ENCODE assay signal across 27 mouse cellular contexts in the genomic region with DNA sequence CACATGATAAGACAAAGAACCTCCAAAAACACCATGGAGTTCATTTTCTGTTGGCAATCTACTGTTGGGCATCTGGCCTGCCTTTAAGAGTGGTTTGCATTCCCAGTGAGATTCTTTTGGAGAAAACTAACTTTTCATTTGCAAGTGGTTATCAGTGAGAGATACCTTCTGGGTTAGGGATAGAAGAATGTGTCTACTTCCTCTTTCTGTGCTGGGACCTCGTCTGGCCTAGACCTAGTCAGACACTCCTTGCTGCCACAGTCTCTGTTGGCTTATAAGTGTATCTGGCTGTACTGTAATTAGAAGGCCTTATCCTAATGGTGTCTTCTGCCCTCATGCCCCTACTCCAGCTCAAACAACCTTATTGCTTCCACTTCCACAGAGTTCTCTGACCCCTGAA.
A peak's percentile ranks its signal among the peaks of the same experiment; 100 is the strongest.
DNase-seq lines count a peak whose midpoint lies in the region; ATAC-seq and TF ChIP-seq lines count a peak whose summit lies in the region.
"Had no signal": no experiment of that assay in that cellular context is flagged by ENCODE, and none has a peak within 500 bp of the region (broad histone marks: within the 10 kb centered on the region; RNA-seq: fewer than 3 reads in every experiment).

No protein-coding gene starts in this region.

- H3K27me3 ChIP-seq in MEL (ENCODE audit: control insufficient read depth in 1 of 2, insufficient read depth in 2 of 2, low read length in 2 of 2): no peaks in the 10 kb centered on the region
- H3K27me3 ChIP-seq in midbrain, postnatal 0 days (ENCODE audit: insufficient read depth, low read length): no peaks in the 10 kb centered on the region
- H3K27me3 ChIP-seq: embryonic facial prominence, embryonic 12.5 days; embryonic facial prominence, embryonic 15.5 days; heart, embryonic 13.5 days; hindbrain, embryonic 13.5 days; intestine, embryonic 15.5 days had no signal

- H3K4me2 ChIP-seq in midbrain, postnatal 0 days (ENCODE audit: low read depth, low read length, poor library complexity, severe bottlenecking): no peak overlapping the region
- H3K4me2 ChIP-seq: embryonic facial prominence, embryonic 12.5 days; embryonic facial prominence, embryonic 15.5 days; heart, embryonic 13.5 days; hindbrain, embryonic 13.5 days; intestine, embryonic 15.5 days had no signal

- H3K27ac ChIP-seq in MEL (ENCODE audit: control insufficient read depth, low read depth, low read length): peak overlapping the region; percentile 45
- H3K27ac ChIP-seq in midbrain, postnatal 0 days (ENCODE audit: low read depth, low read length): no peak overlapping the region
- H3K27ac ChIP-seq: embryonic facial prominence, embryonic 12.5 days; embryonic facial prominence, embryonic 15.5 days; heart, adult 2 months; heart, embryonic 10.5 days; heart, embryonic 13.5 days; hindbrain, embryonic 10.5 days; hindbrain, embryonic 13.5 days; intestine, embryonic 15.5 days had no signal

- peak; percentile 64 to 86 for TF ChIP-seq EP300 in MEL (IDR thresholded peaks at IDR 0.05; ENCODE audit: low read depth in 1 of 2, low read length in 2 of 2)

- TF ChIP-seq POLR2A in MEL (IDR thresholded peaks at IDR 0.05; ENCODE audit: control insufficient read depth in 1 of 2, insufficient read depth in 1 of 2, low read depth in 1 of 2, low read length in 2 of 2, poor library complexity in 1 of 2): no peak

- H3K36me3 ChIP-seq in MEL (ENCODE audit: control insufficient read depth in 1 of 2, insufficient read depth in 2 of 2, low read length in 2 of 2): peaks cover 0 to 25% of the 10 kb centered on the region in 2 experiments; a peak in 2 of 4 replicates
- no peaks in the 10 kb centered on the region for H3K36me3 ChIP-seq in midbrain, postnatal 0 days (ENCODE audit: insufficient read depth, low read length)
- H3K36me3 ChIP-seq: embryonic facial prominence, embryonic 12.5 days; embryonic facial prominence, embryonic 15.5 days; heart, embryonic 10.5 days; heart, embryonic 13.5 days; hindbrain, embryonic 10.5 days; hindbrain, embryonic 13.5 days; intestine, embryonic 15.5 days had no signal

- TF ChIP-seq CTCF in MEL (IDR thresholded peaks at IDR 0.05 in 2 of 3, conservative IDR thresholded peaks at IDR 0.05 in 1 of 3; ENCODE audit: control insufficient read depth in 1 of 3, insufficient read depth in 1 of 3, low read depth in 2 of 3, low read length in 3 of 3, poor library complexity in 1 of 3, severe bottlenecking in 1 of 3): no peak
- no peak for TF ChIP-seq CTCF in midbrain, postnatal 0 days (IDR thresholded peaks at IDR 0.05)

- no peak for TF ChIP-seq RAD21 in MEL (IDR thresholded peaks at IDR 0.05; ENCODE audit: low read depth, low read length)

- peak; percentile 75 for ATAC-seq in granulocyte monocyte progenitor cell, adult 5-6 weeks (replicated peaks; ENCODE audit: poor library complexity, severe bottlenecking)
- peak; percentile 64 for ATAC-seq in megakaryocyte progenitor cell, adult 5-6 weeks (replicated peaks; ENCODE audit: poor library complexity)
- ATAC-seq in midbrain, postnatal 0 days (ENCODE audit: low FRiP score): no peak
- ATAC-seq: CD4-positive, CD25-positive, alpha-beta regulatory T cell, adult 4 months; forebrain, embryonic 14.5 days; forebrain, postnatal 0 days; hindbrain, embryonic 16.5 days; intestine, embryonic 15.5 days had no signal

- peaks cover 7 to 18% of the 10 kb centered on the region in 2 experiments for H3K4me1 ChIP-seq in MEL (ENCODE audit: control insufficient read depth in 1 of 2, insufficient read depth in 2 of 2, low read length in 2 of 2)
- H3K4me1 ChIP-seq in midbrain, postnatal 0 days (ENCODE audit: insufficient read depth, low read length): no peaks in the 10 kb centered on the region
- H3K4me1 ChIP-seq: embryonic facial prominence, embryonic 12.5 days; embryonic facial prominence, embryonic 15.5 days; heart, embryonic 10.5 days; heart, embryonic 13.5 days; hindbrain, embryonic 10.5 days; hindbrain, embryonic 13.5 days; intestine, embryonic 15.5 days had no signal

- no peaks in the 10 kb centered on the region; the same call in 1 of the 2 replicates for H3K79me2 ChIP-seq in MEL (ENCODE audit: control insufficient read depth, insufficient read depth, low read length, poor library complexity)

- H3K9me3 ChIP-seq in MEL (replicated peaks; ENCODE audit: insufficient read depth, low read length): no peaks in the 10 kb centered on the region
- H3K9me3 ChIP-seq in midbrain, postnatal 0 days (ENCODE audit: low read length): no peaks in the 10 kb centered on the region
- H3K9me3 ChIP-seq: embryonic facial prominence, embryonic 12.5 days; embryonic facial prominence, embryonic 15.5 days; heart, embryonic 10.5 days; hindbrain, embryonic 10.5 days; hindbrain, embryonic 13.5 days; intestine, embryonic 15.5 days had no signal

- WGBS in midbrain, postnatal 0 days: 68% methylated on average over 1 of the region's 1 CpGs

- no peak overlapping the region for H3K9ac ChIP-seq in MEL (ENCODE audit: control insufficient read depth, low read depth, low read length, poor library complexity, severe bottlenecking)
- H3K9ac ChIP-seq in midbrain, postnatal 0 days (replicated peaks; ENCODE audit: low read length, poor library complexity, severe bottlenecking): no peak overlapping the region
- H3K9ac ChIP-seq: embryonic facial prominence, embryonic 12.5 days; embryonic facial prominence, embryonic 15.5 days; forebrain, postnatal 0 days; heart, embryonic 13.5 days; hindbrain, embryonic 13.5 days; intestine, embryonic 15.5 days had no signal

- peak; percentile 41 for DNase-seq in 416B (ENCODE audit: low read depth)
- DNase-seq in MEL (ENCODE audit: low read depth, low spot score): peak; percentile 87
- DNase-seq in cerebellum, postnatal 36 days: no peak
- DNase-seq in lung, postnatal 14 days: no peak
- DNase-seq in neural tube, embryonic 10.5 days (ENCODE audit: extremely low spot score, low spot score): no peak
- DNase-seq in midbrain, postnatal 0 days (ENCODE audit: low spot score): no peak
- DNase-seq: adrenal gland, adult 2 months; adrenal gland, postnatal 14 days; cerebellum, adult 11 months; cerebellum, adult 2 months; cerebellum, postnatal 10 days; forebrain, postnatal 0 days; gastrocnemius, postnatal 25 days; heart, adult 2 months; heart, postnatal 14 days had no signal

- H3K4me3 ChIP-seq in MEL (ENCODE audit: control insufficient read depth in 1 of 2, insufficient read depth in 1 of 2, low read depth in 2 of 2, low read length in 2 of 2): no peak overlapping the region
- no peak overlapping the region for H3K4me3 ChIP-seq in midbrain, postnatal 0 days (ENCODE audit: low read depth, low read length)
- H3K4me3 ChIP-seq: embryonic facial prominence, embryonic 12.5 days; embryonic facial prominence, embryonic 15.5 days; heart, adult 2 months; heart, embryonic 10.5 days; heart, embryonic 13.5 days; hindbrain, embryonic 10.5 days; hindbrain, embryonic 13.5 days; intestine, embryonic 15.5 days had no signal

TF ChIP-seq in MEL, 35 proteins besides CTCF, POLR2A, EP300 and RAD21:
- TF ChIP-seq TCF12 (IDR thresholded peaks at IDR 0.05; ENCODE audit: low read depth, low read length) (peak; percentile 36; the same call in 1 of the 2 replicates), ETS1 (IDR thresholded peaks at IDR 0.05; ENCODE audit: low read depth, low read length) (peak; percentile 68), SIN3A (IDR thresholded peaks at IDR 0.05; ENCODE audit: low read length) (0 out of 2 replicates have a peak, but pooled peaks have one; percentile 23), ZKSCAN1 (IDR thresholded peaks at IDR 0.05; ENCODE audit: low read depth, low read length) (no peak), NELFE (IDR thresholded peaks at IDR 0.05; ENCODE audit: low read depth, low read length) (no peak), GABPA (IDR thresholded peaks at IDR 0.05; ENCODE audit: low read depth, low read length) (no peak), MYC (IDR thresholded peaks at IDR 0.05; ENCODE audit: low read depth, low read length) (peak; percentile 72; the same call in 1 of the 2 replicates), TBP (IDR thresholded peaks at IDR 0.05; ENCODE audit: low read depth, low read length) (peak; percentile 21; the same call in 1 of the 2 replicates), GATA1 (IDR thresholded peaks at IDR 0.05; ENCODE audit: low read depth, low read length) (peak; percentile 81), TAL1 (IDR thresholded peaks at IDR 0.05; ENCODE audit: low read length) (peak; percentile 35; the same call in 1 of the 2 replicates), RCOR1 (IDR thresholded peaks at IDR 0.05; ENCODE audit: low read depth, low read length) (peak; percentile 82), HCFC1 (IDR thresholded peaks at IDR 0.05; ENCODE audit: low read depth, low read length) (peak; percentile 50), SMC3 (IDR thresholded peaks at IDR 0.05; ENCODE audit: low read depth, low read length) (0 out of 2 replicates have a peak, but pooled peaks have one; percentile 10), USF1 (IDR thresholded peaks at IDR 0.05; ENCODE audit: low read depth, low read length) (no peak), USF2 (IDR thresholded peaks at IDR 0.05; ENCODE audit: borderline replicate concordance in 1 of 2, insufficient read depth in 1 of 2, low read depth in 1 of 2, low read length in 2 of 2) (no peak)

Comparison
In these comparisons a context has a peak if more than half of its experiments do, and no peak if none do; other contexts are left out.
1. DNase-seq: peak in 416B (single experiment) and MEL (single experiment); none in cerebellum, postnatal 36 days (0 of 2), lung, postnatal 14 days (single experiment), neural tube, embryonic 10.5 days (single experiment) and midbrain, postnatal 0 days (single experiment).